Mouse (Mus musculus) layer of hippocampus, postnatal 36 days (tissue): ENCODE measurements at regions not wholly inside any gene's neighbourhood (a gene's known extent, or its start where the extent isn't known, plus 50 kb on each side); places are given as distances from the start of the nearest gene placed in this dataset.
A peak's percentile ranks its signal among the peaks of the same experiment; 100 is the strongest.

ENCODE experiments used
- DNase-seq, 2 experiments: peaks; one replicate each; pipeline ENCODE4 v3.0.0; 2022

DNA sequence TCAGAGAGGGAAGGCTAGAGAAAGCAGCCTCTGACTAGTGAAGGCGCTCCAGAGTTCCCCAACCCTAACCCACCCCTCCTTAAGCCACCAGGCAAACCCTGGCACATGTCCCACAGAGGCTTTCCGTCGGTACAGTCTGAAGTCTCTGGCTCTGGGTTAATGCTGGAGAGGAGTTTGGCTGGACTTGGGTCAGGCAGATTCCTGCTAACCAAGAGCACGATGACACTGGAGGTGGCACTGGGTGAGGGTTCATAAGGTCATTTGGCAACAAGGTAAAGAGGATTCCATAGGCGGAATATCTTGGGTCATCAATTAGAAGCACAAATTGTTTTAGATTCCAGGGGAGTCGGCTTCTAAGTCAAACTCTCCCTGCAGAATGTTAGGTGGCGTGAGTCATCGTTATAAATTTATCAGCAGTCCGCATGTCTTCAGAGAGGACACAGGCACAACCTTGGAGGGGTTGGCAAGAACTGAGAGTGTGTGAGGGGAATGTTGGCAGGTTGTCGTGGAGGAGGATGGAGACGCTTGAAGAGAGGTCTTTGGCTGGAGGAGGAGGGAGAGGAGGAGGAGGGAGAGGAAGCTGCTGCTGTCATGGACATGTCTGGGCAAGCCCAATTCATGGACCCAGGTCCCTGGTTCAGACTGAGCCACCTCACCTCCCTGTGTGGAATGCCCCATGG is 138.4 kb downstream of the Utp6 start:
- DNase-seq = no peak

- no peak for DNase-seq
Observed at GRCm38 (mm10) chr11:79821986-79822385, 140.2 kb downstream of the Utp6 start.

DNA sequence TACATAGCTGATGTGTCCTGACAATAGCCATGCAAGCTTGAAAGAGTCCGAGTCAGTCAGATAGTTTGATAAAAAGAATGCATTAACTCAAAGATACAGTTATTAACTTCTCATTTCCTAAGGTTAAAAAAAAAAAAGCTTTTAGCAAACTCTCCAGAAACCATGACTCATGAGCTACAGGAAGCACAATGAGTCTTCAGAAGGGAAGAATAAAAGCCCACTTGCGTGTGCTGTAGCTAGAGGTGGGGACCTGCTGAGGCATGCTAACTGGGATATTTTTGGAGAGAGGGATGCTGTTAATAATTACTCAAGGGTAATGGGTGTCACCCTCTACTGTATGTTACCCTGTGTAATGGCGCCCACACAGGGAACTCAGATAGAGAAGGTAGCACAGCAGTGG is 147.0 kb downstream of the Utp6 start:
- no peak for DNase-seq

- DNase-seq = peak; percentile 21 to 35
Observed at GRCm38 (mm10) chr11:79806911-79807466, 155.2 kb downstream of the Utp6 start.

DNA sequence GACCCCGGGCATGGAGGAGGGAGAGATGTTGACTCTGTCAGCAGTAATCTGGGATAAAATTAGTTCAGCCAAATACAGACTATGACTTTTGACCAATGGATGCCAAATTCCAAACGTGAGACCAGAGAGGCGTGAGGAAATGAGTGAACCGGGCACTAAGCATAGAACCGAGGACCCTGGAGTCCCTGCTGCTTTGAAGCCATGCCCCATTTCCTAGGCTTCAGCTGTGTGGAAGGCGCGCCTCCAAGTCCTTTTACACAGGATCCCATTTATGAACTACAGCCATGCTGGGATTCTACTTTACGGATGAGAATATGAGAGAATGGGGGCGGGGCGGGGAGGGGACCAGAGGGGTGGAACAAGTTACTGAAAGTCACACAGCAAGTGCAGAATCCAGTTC is 155.8 kb downstream of the Utp6 start:
- no peak for DNase-seq

DNA sequence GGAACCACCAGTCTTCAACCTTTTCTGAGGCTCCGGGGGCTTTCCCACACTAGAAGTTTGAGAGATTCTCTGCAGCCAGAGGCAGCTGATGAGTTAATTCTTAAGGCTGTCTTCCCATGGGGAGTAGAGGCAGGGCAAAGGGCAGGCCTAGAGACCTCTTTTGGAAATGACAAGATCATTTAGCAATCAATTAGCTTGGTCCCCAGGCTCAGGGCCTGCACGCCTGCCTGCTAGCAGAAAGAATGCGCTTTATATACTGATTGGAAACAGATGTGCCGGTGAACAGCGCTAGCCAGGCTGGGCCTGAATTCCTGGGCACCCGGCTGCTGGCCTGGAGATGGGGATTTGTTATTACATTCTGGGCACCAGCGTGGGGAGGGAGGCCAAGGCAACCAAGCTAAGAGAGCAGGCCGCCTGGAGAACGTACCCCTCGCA is 156.2 kb downstream of the Utp6 start:
- no peak for DNase-seq

- DNase-seq = no peak
Observed at GRCm38 (mm10) chr11:79803971-79804370, 158.2 kb downstream of the Utp6 start.

- DNase-seq = peak in 1 of 2 experiments; percentile 26
Observed at GRCm38 (mm10) chr11:79803006-79803405, 159.2 kb downstream of the Utp6 start.

GRCm38 (mm10) chr11:79802566-79802965 is 159.6 kb downstream of the Utp6 start:
- DNase-seq = no peak

DNA sequence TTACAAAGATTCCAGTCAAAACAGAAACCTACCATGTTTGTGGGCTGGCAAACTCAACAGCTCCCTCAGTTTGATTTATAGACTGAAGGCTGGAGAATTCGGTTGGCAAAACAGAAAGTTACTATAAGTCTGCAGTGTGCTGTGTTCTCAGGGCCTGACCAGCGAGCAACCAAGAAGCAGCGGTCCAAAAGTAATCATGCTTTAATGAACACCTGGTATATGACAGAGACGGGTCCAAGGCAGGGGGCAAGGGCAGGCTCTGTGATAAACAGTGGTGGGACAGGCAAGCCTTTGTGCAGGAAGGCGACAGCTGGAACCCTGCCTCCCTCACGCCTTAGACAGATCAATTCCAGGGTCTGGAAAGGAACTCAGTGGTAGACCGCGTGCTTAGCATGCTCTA is 161.9 kb downstream of the Utp6 start:
- DNase-seq = no peak

DNA sequence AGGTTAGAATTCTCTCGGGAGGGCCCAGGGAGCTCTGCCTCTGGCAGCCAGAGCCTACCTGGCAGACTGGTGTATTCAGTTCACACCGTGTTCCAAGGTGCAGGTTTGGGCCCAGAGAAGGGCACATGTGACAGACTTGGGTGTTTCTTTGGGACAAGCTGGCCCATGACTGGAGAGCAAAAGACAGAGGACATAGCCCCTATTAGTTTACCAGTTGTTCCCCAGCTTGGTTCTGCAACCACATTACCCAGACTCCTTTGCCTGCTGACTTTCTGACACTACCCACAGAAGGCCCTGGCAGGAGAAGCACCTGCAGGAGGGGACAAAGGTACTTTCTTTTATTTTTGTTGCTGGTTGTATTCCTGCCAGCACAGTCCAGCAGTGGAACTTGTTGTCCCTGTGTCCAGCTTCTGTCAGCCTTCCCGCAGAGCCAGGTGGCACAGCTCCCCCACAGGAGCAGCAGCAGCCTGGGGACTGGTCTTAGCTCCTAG is 173.9 kb downstream of the Utp6 start:
- no peak for DNase-seq

- no peak for DNase-seq
Observed at GRCm38 (mm10) chr11:79787766-79788165, 174.4 kb downstream of the Utp6 start.

DNA sequence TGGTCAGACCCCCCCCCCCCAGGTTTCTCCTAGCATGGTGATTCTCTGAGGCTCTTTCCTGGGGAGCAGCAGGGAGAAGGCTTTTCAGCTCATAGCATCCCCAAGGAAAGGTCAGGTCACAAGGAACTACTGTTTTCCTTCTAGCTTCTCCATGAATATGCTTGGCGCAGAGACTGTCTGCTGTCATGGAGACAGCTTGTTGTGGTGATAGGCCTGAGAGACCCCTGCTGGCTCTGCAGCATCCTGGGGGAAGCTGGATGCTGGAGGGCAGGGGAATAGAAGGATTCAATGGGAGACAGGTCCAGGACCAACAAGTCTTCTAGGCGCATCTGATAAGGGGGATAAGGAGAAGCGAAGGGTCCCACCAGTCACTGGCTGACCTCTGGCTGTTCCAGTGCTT is 178.1 kb downstream of the Utp6 start:
- DNase-seq = no peak

DNA sequence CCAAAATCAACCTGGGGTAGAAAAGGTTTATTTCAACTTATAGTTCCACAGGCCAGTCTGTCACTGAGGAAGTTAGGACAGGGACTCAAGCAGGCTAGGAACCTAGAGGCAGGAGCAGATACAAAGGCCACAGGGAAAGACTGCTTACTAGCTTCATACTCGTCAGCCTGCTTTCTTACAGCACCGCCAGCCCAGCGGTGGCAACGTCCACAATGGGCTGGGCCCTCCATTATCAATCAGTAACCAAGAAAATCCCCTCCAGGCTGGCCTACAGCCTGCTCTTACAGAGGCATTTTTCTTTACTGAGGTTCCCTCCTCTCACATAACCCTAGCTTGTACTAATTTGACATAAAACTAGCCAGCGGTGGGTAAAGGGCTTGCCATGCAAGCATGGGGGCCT is 180.2 kb downstream of the Utp6 start:
- no peak for DNase-seq

GRCm38 (mm10) chr11:79779756-79780155 is 182.4 kb downstream of the Utp6 start:
- DNase-seq = no peak

GRCm38 (mm10) chr11:79778522-79778921 is 183.7 kb downstream of the Utp6 start:
- no peak for DNase-seq

GRCm38 (mm10) chr11:79777988-79778387 is 184.2 kb downstream of the Utp6 start:
- no peak for DNase-seq

DNA sequence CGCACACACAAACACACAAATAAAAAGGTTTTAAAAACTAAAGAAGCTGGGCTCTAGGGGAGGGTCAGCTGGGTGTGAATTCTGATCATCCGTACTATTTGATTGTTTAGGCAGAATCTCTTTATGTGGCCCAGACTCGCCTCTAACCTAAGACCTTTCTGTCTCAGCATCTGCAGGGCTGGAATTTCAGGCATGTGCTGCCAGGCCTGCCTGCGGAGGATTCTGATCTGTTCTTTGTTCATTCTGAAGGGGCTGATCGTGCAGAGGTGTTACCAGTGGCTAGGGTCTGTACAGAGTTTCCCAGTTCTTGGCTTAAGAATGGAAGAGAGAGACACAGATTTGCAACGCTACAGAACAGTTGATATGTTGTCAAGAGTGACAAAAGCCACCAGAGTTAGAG is 185.6 kb downstream of the Rab11fip4 start:
- no peak for DNase-seq

DNA sequence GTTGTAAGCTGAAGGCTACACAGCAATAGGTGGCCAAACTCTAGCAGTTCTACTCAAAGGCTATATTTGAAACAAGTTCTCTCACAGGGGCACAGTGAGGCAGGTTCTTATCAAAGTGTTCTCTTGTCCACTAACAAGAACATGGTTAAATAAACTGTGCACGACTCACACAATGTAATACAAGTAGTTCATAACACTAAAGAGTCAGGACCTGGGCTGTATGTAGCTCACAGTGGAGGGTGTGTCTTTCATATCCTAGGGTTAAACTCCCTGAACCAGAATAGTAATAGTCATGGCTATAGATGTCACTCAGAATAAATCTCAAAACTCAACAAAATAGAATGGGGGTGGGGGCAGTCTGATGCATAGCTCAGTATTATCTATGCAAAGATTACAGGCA is 182.7 kb downstream of the Rab11fip4 start:
- DNase-seq = no peak

- DNase-seq = no peak
Observed at GRCm38 (mm10) chr11:79771431-79771830, 180.4 kb downstream of the Rab11fip4 start.

- DNase-seq = no peak
Observed at GRCm38 (mm10) chr11:79767111-79767510, 176.1 kb downstream of the Rab11fip4 start.

GRCm38 (mm10) chr11:79766036-79766435 is 175.0 kb downstream of the Rab11fip4 start:
- DNase-seq = no peak

DNA sequence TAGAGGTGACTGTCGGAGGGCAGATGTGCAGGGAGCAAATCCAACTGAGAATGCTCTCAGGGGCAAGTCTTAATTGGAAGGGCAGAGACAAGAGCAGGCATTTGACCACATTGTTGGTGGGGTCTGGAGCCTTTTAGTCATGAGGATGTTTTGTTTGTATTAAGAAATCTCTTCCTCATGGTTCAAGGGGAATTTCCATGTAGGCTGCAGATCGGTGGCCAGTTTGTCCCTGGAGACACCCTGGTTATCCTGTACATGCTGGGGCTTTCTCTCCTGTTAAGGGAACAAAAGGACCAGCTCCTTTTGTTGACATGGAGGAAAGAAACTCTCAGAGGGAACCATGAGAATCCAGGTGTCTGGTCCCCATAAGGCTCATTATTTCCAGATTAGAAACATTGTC is 174.4 kb downstream of the Rab11fip4 start:
- DNase-seq = no peak

DNA sequence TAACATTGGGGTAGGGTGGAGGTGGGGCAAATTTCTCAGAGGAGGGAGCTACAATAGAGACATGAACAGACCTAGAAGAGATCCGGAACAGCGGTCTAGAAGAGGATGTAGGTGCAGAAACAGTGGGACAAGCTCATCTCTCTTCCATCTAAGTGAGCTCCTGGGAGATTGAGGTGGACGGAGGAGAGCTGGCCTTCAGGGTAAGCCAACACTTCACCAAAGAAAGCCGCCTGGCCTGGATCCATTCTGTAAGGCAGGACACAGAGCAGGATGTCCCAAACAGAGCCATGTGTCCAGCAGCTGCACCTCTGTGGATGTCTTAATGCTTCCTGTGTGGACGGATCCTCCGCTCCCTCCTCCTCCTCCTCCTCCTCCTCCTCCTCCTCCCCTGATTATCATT is 173.0 kb downstream of the Rab11fip4 start:
- no peak for DNase-seq

- DNase-seq = no peak
Observed at GRCm38 (mm10) chr11:79762654-79763053, 171.6 kb downstream of the Rab11fip4 start.
